Mouse (Mus musculus) intestine, postnatal 0 days (tissue): ENCODE measurements around the gene Pip4k2c. TPM values are rescaled to one million over a fixed set of nuclear protein-coding genes. Genes with fewer than 3 reads are reported as not detected.
A peak's percentile ranks its signal among the peaks of the same experiment; 100 is the strongest.

Experiments used
- ATAC-seq: fragments of 200-750 bp; cut with Nextera tagmentation; 2 replicates; pipeline ENCODE4 v1.8.0; 2017; ENCODE audit warnings: mild to moderate bottlenecking, moderate TSS enrichment, moderate library complexity
- H3K27ac ChIP-seq: fragments of 300-500 bp; sonication (generic); 2 replicates; pipeline ENCODE4 v1.5.1; 2014; ENCODE audit warnings: mild to moderate bottlenecking, low read depth, low read length, moderate library complexity
- H3K27me3 ChIP-seq: fragments of 300-500 bp; sonication (generic); replicated peaks from 2 replicates; pipeline ENCODE4 v1.6.1; 2014; ENCODE audit warnings: low read length, mixed read lengths; ENCODE audit not compliant: control insufficient read depth, insufficient read depth
- H3K36me3 ChIP-seq: fragments of 300-500 bp; sonication (generic); 2 replicates; pipeline ENCODE4 v1.6.1; 2014; ENCODE audit warnings: mild to moderate bottlenecking, moderate library complexity; ENCODE audit not compliant: control insufficient read depth, insufficient read depth
- H3K4me1 ChIP-seq: fragments of 300-500 bp; sonication (generic); replicated peaks from 2 replicates; pipeline ENCODE4 v1.6.1; 2014; ENCODE audit warnings: antibody characterized with exemption, low read length, mixed read lengths; ENCODE audit not compliant: control insufficient read depth, insufficient read depth
- H3K4me2 ChIP-seq: fragments of 300-500 bp; sonication (generic); replicated peaks from 2 replicates; pipeline ENCODE4 v1.6.1; 2014; ENCODE audit warnings: low read depth, mild to moderate bottlenecking, moderate library complexity
- H3K4me3 ChIP-seq: fragments of 300-500 bp; sonication (generic); 2 replicates; pipeline ENCODE4 v1.5.1; 2014; ENCODE audit warnings: low read depth, low read length
- H3K9ac ChIP-seq: fragments of 300-500 bp; sonication (generic); 2 replicates; pipeline ENCODE4 v1.6.1; 2014; ENCODE audit warnings: mild to moderate bottlenecking, low read depth, low read length
- H3K9me3 ChIP-seq: fragments of 300-500 bp; sonication (generic); 2 replicates; pipeline ENCODE4 v1.6.1; 2016; ENCODE audit warnings: mixed run types; ENCODE audit not compliant: control insufficient read depth
- CTCF ChIP-seq: sonication (generic); IDR thresholded peaks from 2 replicates; pipeline ENCODE4 v1.5.1; 2016; ENCODE audit warnings: low read depth, mild to moderate bottlenecking, control low read depth, antibody characterized with exemption, moderate library complexity
- WGBS: fragments of 180-500 bp; shearing (Covaris S2); extraction: QIAGEN DNeasy Blood & Tissue Kit; methylation state at CpG from one replicate; pipeline ENCODE4 v1.1.7; 2014; 5-methylcytosine and 5-hydroxymethylcytosine counted together
- polyA plus RNA-seq: library from polyadenylated mRNA; unstranded; fragments of >200 nt; fragmentation: Nextera tagmentation; extraction: Ambion mirVana; gene quantifications from 2 replicates; pipeline ENCODE4 v1.2.1, GENCODE M21; 2015

Gene Pip4k2c
- polyA plus RNA-seq, 1 experiment from 2014 or later, result 43.0 TPM

- peaks cover 68% of the 10 kb centered on the region for H3K27me3 ChIP-seq
- 5% methylated on average over 41 of the region's 41 CpGs for WGBS
- H3K27ac ChIP-seq, result no peak overlapping the region
- no peaks in the 10 kb centered on the region; the same call in 1 of the 2 replicates for H3K36me3 ChIP-seq
- H3K9ac ChIP-seq, result no peak overlapping the region
- peak overlapping the region; percentile 32 for H3K4me3 ChIP-seq
- no peak for TF ChIP-seq CTCF
- peak overlapping the region; percentile 68 for H3K4me2 ChIP-seq
- H3K4me1 ChIP-seq, result peaks cover 6% of the 10 kb centered on the region; the same call in 1 of the 2 replicates
- ATAC-seq, result no peak
- no peaks in the 10 kb centered on the region for H3K9me3 ChIP-seq
Observed at GRCm38 (mm10) chr10:127178286-127179027, 32.9 kb downstream of the Pip4k2c start.

GRCm38 (mm10) chr10:127177719-127178118 is 33.7 kb downstream of the Pip4k2c start:
- TF ChIP-seq CTCF, result peak; percentile 93
- H3K4me1 ChIP-seq, result peaks cover 6% of the 10 kb centered on the region; the same call in 1 of the 2 replicates
- peak overlapping the region; percentile 68 for H3K4me2 ChIP-seq
- no peak overlapping the region for H3K27ac ChIP-seq
- no peaks in the 10 kb centered on the region for H3K9me3 ChIP-seq
- WGBS, result 2% methylated on average over 23 of the region's 23 CpGs
- ATAC-seq, result peak; percentile 58
- H3K36me3 ChIP-seq, result no peaks in the 10 kb centered on the region
- H3K27me3 ChIP-seq, result peaks cover 64% of the 10 kb centered on the region
- H3K4me3 ChIP-seq, result peak overlapping the region; percentile 32
- H3K9ac ChIP-seq, result no peak overlapping the region

- H3K9ac ChIP-seq, result no peak overlapping the region
- 0 out of 2 replicates have a peak, but pooled peaks have one; percentile 3 for ATAC-seq
- H3K4me3 ChIP-seq, result peak overlapping the region; percentile 32; the same call in 1 of the 2 replicates
- no peak overlapping the region for H3K27ac ChIP-seq
- H3K9me3 ChIP-seq, result no peaks in the 10 kb centered on the region
- TF ChIP-seq CTCF, result no peak
- peaks cover 6% of the 10 kb centered on the region; the same call in 1 of the 2 replicates for H3K4me1 ChIP-seq
- WGBS, result 29% methylated on average over 9 of the region's 9 CpGs
- H3K36me3 ChIP-seq, result peaks cover 3% of the 10 kb centered on the region; the same call in 1 of the 2 replicates
- peaks cover 59% of the 10 kb centered on the region for H3K27me3 ChIP-seq
- no peak overlapping the region for H3K4me2 ChIP-seq
Observed at GRCm38 (mm10) chr10:127177235-127177634, 34.1 kb downstream of the Pip4k2c start.

GRCm38 (mm10) chr10:127176756-127177155 is 34.6 kb downstream of the Pip4k2c start:
- Histone ChIP-seq H3K27ac (no peak overlapping the region), H3K9me3 (no peaks in the 10 kb centered on the region), H3K4me1 (peaks cover 6% of the 10 kb centered on the region; the same call in 1 of the 2 replicates), H3K27me3 (peaks cover 58% of the 10 kb centered on the region), H3K4me2 (no peak overlapping the region), H3K4me3 (no peak overlapping the region), H3K9ac (no peak overlapping the region), H3K36me3 (peaks cover 7% of the 10 kb centered on the region; the same call in 1 of the 2 replicates)
- ATAC-seq, result no peak
- WGBS, result 5% methylated on average over 7 of the region's 7 CpGs
- no peak for TF ChIP-seq CTCF

- Histone ChIP-seq H3K36me3 (peaks cover 11% of the 10 kb centered on the region; the same call in 1 of the 2 replicates), H3K4me2 (no peak overlapping the region), H3K27ac (no peak overlapping the region), H3K4me1 (peaks cover 6% of the 10 kb centered on the region; the same call in 1 of the 2 replicates), H3K4me3 (no peak overlapping the region), H3K9me3 (no peaks in the 10 kb centered on the region), H3K9ac (no peak overlapping the region), H3K27me3 (peaks cover 55% of the 10 kb centered on the region)
- no peak for ATAC-seq
- no peak; the same call in 1 of the 2 replicates for TF ChIP-seq CTCF
- 40% methylated on average over 3 of the region's 3 CpGs for WGBS
Observed at GRCm38 (mm10) chr10:127176228-127176627, 35.2 kb downstream of the Pip4k2c start.

GRCm38 (mm10) chr10:127174170-127174569 is 37.2 kb downstream of the Pip4k2c start:
- peaks cover 41% of the 10 kb centered on the region for H3K27me3 ChIP-seq
- no peaks in the 10 kb centered on the region for H3K9me3 ChIP-seq
- TF ChIP-seq CTCF, result no peak
- 77% methylated on average over 7 of the region's 7 CpGs for WGBS
- H3K4me2 ChIP-seq, result no peak overlapping the region
- H3K4me3 ChIP-seq, result no peak overlapping the region
- peaks cover 9% of the 10 kb centered on the region; the same call in 1 of the 2 replicates for H3K4me1 ChIP-seq
- ATAC-seq, result no peak
- no peak overlapping the region for H3K27ac ChIP-seq
- no peak overlapping the region for H3K9ac ChIP-seq
- peaks cover 14% of the 10 kb centered on the region; the same call in 1 of the 2 replicates for H3K36me3 ChIP-seq
